Mouse (Mus musculus): ENCODE data around the gene Shq1. TPM values are rescaled to one million over a fixed set of nuclear protein-coding genes. Genes with fewer than 3 reads are reported as not detected.

The Shq1 gene
- polyA plus RNA-seq, 1 experiment from 2014 or later, result 8.5 TPM

GRCm38 (mm10) chr6:100700774-100701173 lies 29.8 kb upstream of the Shq1 start:
- no peaks in the 10 kb centered on the region for H3K9me3 ChIP-seq (ENCODE audit: control insufficient read depth, low read length)
- peaks cover 4 to 8% of the 10 kb centered on the region in 2 experiments; a peak in 3 of 4 replicates for H3K4me1 ChIP-seq (ENCODE audit: control insufficient read depth in 2 of 2, insufficient read depth in 2 of 2, low read length in 2 of 2)
- peaks cover 28% of the 10 kb centered on the region for H3K27me3 ChIP-seq (ENCODE audit: control insufficient read depth, insufficient read depth, low read length)
- H3K9ac ChIP-seq (ENCODE audit: low read length), result no peak overlapping the region
- no peak overlapping the region for H3K4me3 ChIP-seq (ENCODE audit: control insufficient read depth in 1 of 2, insufficient read depth in 1 of 2, low read depth in 1 of 2, low read length in 2 of 2)
- 55% methylated on average over 5 of the region's 5 CpGs for WGBS
- no peaks in the 10 kb centered on the region for H3K36me3 ChIP-seq (ENCODE audit: control insufficient read depth, insufficient read depth, low read length)
- no peak overlapping the region for H3K4me2 ChIP-seq (ENCODE audit: low read length)
- ATAC-seq (ENCODE audit: insufficient number of reproducible peaks, insufficient read depth, low FRiP score, low read depth), result no peak
- no peak overlapping the region for H3K27ac ChIP-seq (replicated peaks in 1 of 2; ENCODE audit: control insufficient read depth in 1 of 2, insufficient read depth in 1 of 2, low read depth in 2 of 2, low read length in 2 of 2)

GRCm38 (mm10) chr6:100699986-100700385 lies 29.0 kb upstream of the Shq1 start:
- Histone ChIP-seq H3K36me3 (ENCODE audit: control insufficient read depth, insufficient read depth, low read length) (no peaks in the 10 kb centered on the region), H3K27ac (replicated peaks in 1 of 2; ENCODE audit: control insufficient read depth in 1 of 2, insufficient read depth in 1 of 2, low read depth in 2 of 2, low read length in 2 of 2) (no peak overlapping the region), H3K4me3 (ENCODE audit: control insufficient read depth in 1 of 2, insufficient read depth in 1 of 2, low read depth in 1 of 2, low read length in 2 of 2) (no peak overlapping the region), H3K9ac (ENCODE audit: low read length) (no peak overlapping the region), H3K27me3 (ENCODE audit: control insufficient read depth, insufficient read depth, low read length) (peaks cover 20% of the 10 kb centered on the region; the same call in 1 of the 2 replicates), H3K4me1 (ENCODE audit: control insufficient read depth in 2 of 2, insufficient read depth in 2 of 2, low read length in 2 of 2) (peaks cover 0 to 5% of the 10 kb centered on the region in 2 experiments; a peak in 2 of 4 replicates), H3K9me3 (ENCODE audit: control insufficient read depth, low read length) (no peaks in the 10 kb centered on the region), H3K4me2 (ENCODE audit: low read length) (no peak overlapping the region)
- no peak for ATAC-seq (ENCODE audit: insufficient number of reproducible peaks, insufficient read depth, low FRiP score, low read depth)
- 74% methylated on average over 5 of the region's 5 CpGs for WGBS

- H3K27me3 ChIP-seq (ENCODE audit: control insufficient read depth, insufficient read depth, low read length), result no peaks in the 10 kb centered on the region
- H3K9ac ChIP-seq (ENCODE audit: low read length), result no peak overlapping the region
- no peak for ATAC-seq (ENCODE audit: insufficient number of reproducible peaks, insufficient read depth, low FRiP score, low read depth)
- WGBS, result 76% methylated on average over 2 of the region's 2 CpGs
- no peak overlapping the region for H3K27ac ChIP-seq (replicated peaks in 1 of 2; ENCODE audit: control insufficient read depth in 1 of 2, insufficient read depth in 1 of 2, low read depth in 2 of 2, low read length in 2 of 2)
- H3K4me1 ChIP-seq (ENCODE audit: control insufficient read depth in 2 of 2, insufficient read depth in 2 of 2, low read length in 2 of 2), result no peaks in the 10 kb centered on the region
- H3K36me3 ChIP-seq (ENCODE audit: control insufficient read depth, insufficient read depth, low read length), result no peaks in the 10 kb centered on the region
- H3K4me3 ChIP-seq (ENCODE audit: control insufficient read depth in 1 of 2, insufficient read depth in 1 of 2, low read depth in 1 of 2, low read length in 2 of 2), result no peak overlapping the region
- H3K9me3 ChIP-seq (ENCODE audit: control insufficient read depth, low read length), result 0 out of 2 replicates have a peak, but pooled peaks cover 4% of the 10 kb centered on the region
- H3K4me2 ChIP-seq (ENCODE audit: low read length), result no peak overlapping the region
Measured at GRCm38 (mm10) chr6:100686341-100686740, 15.4 kb upstream of the Shq1 start.

GRCm38 (mm10) chr6:100678636-100679035 lies 7.7 kb upstream of the Shq1 start:
- no peaks in the 10 kb centered on the region for H3K27me3 ChIP-seq (ENCODE audit: control insufficient read depth, insufficient read depth, low read length)

GRCm38 (mm10) chr6:100676461-100676860 lies 5.5 kb upstream of the Shq1 start:
- H3K4me3 ChIP-seq (ENCODE audit: control insufficient read depth in 1 of 2, insufficient read depth in 1 of 2, low read depth in 1 of 2, low read length in 2 of 2), result no peak overlapping the region
- H3K4me2 ChIP-seq (ENCODE audit: low read length), result no peak overlapping the region
- H3K27me3 ChIP-seq (ENCODE audit: control insufficient read depth, insufficient read depth, low read length), result no peaks in the 10 kb centered on the region
- no peak overlapping the region for H3K27ac ChIP-seq (replicated peaks in 1 of 2; ENCODE audit: control insufficient read depth in 1 of 2, insufficient read depth in 1 of 2, low read depth in 2 of 2, low read length in 2 of 2)
- no peak for ATAC-seq (ENCODE audit: insufficient number of reproducible peaks, insufficient read depth, low FRiP score, low read depth)
- no peaks in the 10 kb centered on the region for H3K9me3 ChIP-seq (ENCODE audit: control insufficient read depth, low read length)
- H3K9ac ChIP-seq (ENCODE audit: low read length), result no peak overlapping the region
- H3K4me1 ChIP-seq (ENCODE audit: control insufficient read depth in 2 of 2, insufficient read depth in 2 of 2, low read length in 2 of 2), result peaks cover 0 to 3% of the 10 kb centered on the region in 2 experiments; a peak in 2 of 4 replicates
- whole genome bisulfite sequencing, result 81% methylated on average over 6 of the region's 7 CpGs
- no peaks in the 10 kb centered on the region for H3K36me3 ChIP-seq (ENCODE audit: control insufficient read depth, insufficient read depth, low read length)

More at GRCm38 (mm10) chr6:100678636-100679035, 7.7 kb upstream of the Shq1 start:
- Histone ChIP-seq H3K9ac (ENCODE audit: low read length) (no peak overlapping the region), H3K4me3 (ENCODE audit: control insufficient read depth in 1 of 2, insufficient read depth in 1 of 2, low read depth in 1 of 2, low read length in 2 of 2) (no peak overlapping the region), H3K4me1 (ENCODE audit: control insufficient read depth in 2 of 2, insufficient read depth in 2 of 2, low read length in 2 of 2) (no peaks in the 10 kb centered on the region), H3K27ac (replicated peaks in 1 of 2; ENCODE audit: control insufficient read depth in 1 of 2, insufficient read depth in 1 of 2, low read depth in 2 of 2, low read length in 2 of 2) (no peak overlapping the region), H3K9me3 (ENCODE audit: control insufficient read depth, low read length) (no peaks in the 10 kb centered on the region), H3K4me2 (ENCODE audit: low read length) (no peak overlapping the region), H3K36me3 (ENCODE audit: control insufficient read depth, insufficient read depth, low read length) (no peaks in the 10 kb centered on the region)
- ATAC-seq (ENCODE audit: insufficient number of reproducible peaks, insufficient read depth, low FRiP score, low read depth), result no peak
- WGBS, result 88% methylated on average over 2 of the region's 2 CpGs

GRCm38 (mm10) chr6:100674974-100675373 lies 4.0 kb upstream of the Shq1 start:
- Histone ChIP-seq H3K9me3 (ENCODE audit: control insufficient read depth, low read length) (no peaks in the 10 kb centered on the region), H3K4me2 (ENCODE audit: low read length) (no peak overlapping the region), H3K4me1 (ENCODE audit: control insufficient read depth in 2 of 2, insufficient read depth in 2 of 2, low read length in 2 of 2) (peaks cover 0 to 9% of the 10 kb centered on the region in 2 experiments; a peak in 2 of 4 replicates), H3K27me3 (ENCODE audit: control insufficient read depth, insufficient read depth, low read length) (no peaks in the 10 kb centered on the region), H3K4me3 (ENCODE audit: control insufficient read depth in 1 of 2, insufficient read depth in 1 of 2, low read depth in 1 of 2, low read length in 2 of 2) (no peak overlapping the region), H3K9ac (ENCODE audit: low read length) (no peak overlapping the region), H3K27ac (replicated peaks in 1 of 2; ENCODE audit: control insufficient read depth in 1 of 2, insufficient read depth in 1 of 2, low read depth in 2 of 2, low read length in 2 of 2) (no peak overlapping the region), H3K36me3 (ENCODE audit: control insufficient read depth, insufficient read depth, low read length) (no peaks in the 10 kb centered on the region)
- WGBS, result 23% methylated on average over 6 of the region's 6 CpGs
- no peak for ATAC-seq (ENCODE audit: insufficient number of reproducible peaks, insufficient read depth, low FRiP score, low read depth)

- peaks cover 2 to 9% of the 10 kb centered on the region in 2 experiments; a peak in 2 of 4 replicates for H3K4me1 ChIP-seq (ENCODE audit: control insufficient read depth in 2 of 2, insufficient read depth in 2 of 2, low read length in 2 of 2)
- H3K9ac ChIP-seq (ENCODE audit: low read length), result peak overlapping the region; percentile 18; the same call in 1 of the 2 replicates
- WGBS, result 5% methylated on average over 7 of the region's 7 CpGs
- H3K27ac ChIP-seq (replicated peaks in 1 of 2; ENCODE audit: control insufficient read depth in 1 of 2, insufficient read depth in 1 of 2, low read depth in 2 of 2, low read length in 2 of 2), result no peak overlapping the region
- H3K4me2 ChIP-seq (ENCODE audit: low read length), result peak overlapping the region; percentile 91
- H3K4me3 ChIP-seq (ENCODE audit: control insufficient read depth in 1 of 2, insufficient read depth in 1 of 2, low read depth in 1 of 2, low read length in 2 of 2), result peak overlapping the region in 1 of 2 experiments; percentile 85; a peak in 2 of 4 replicates
- no peaks in the 10 kb centered on the region for H3K36me3 ChIP-seq (ENCODE audit: control insufficient read depth, insufficient read depth, low read length)
- H3K9me3 ChIP-seq (ENCODE audit: control insufficient read depth, low read length), result no peaks in the 10 kb centered on the region
- no peak for ATAC-seq (ENCODE audit: insufficient number of reproducible peaks, insufficient read depth, low FRiP score, low read depth)
- no peaks in the 10 kb centered on the region for H3K27me3 ChIP-seq (ENCODE audit: control insufficient read depth, insufficient read depth, low read length)
Measured at GRCm38 (mm10) chr6:100671401-100671800, 444 bp upstream of the Shq1 start.

- Histone ChIP-seq H3K4me2 (ENCODE audit: low read length) (peak overlapping the region; percentile 91), H3K27ac (replicated peaks in 1 of 2; ENCODE audit: control insufficient read depth in 1 of 2, insufficient read depth in 1 of 2, low read depth in 2 of 2, low read length in 2 of 2) (peak overlapping the region in 1 of 2 experiments; percentile 46; a peak in 2 of 4 replicates), H3K4me3 (ENCODE audit: control insufficient read depth in 1 of 2, insufficient read depth in 1 of 2, low read depth in 1 of 2, low read length in 2 of 2) (peak overlapping the region; percentile 60 to 85), H3K9ac (ENCODE audit: low read length) (peak overlapping the region; percentile 84), H3K36me3 (ENCODE audit: control insufficient read depth, insufficient read depth, low read length) (no peaks in the 10 kb centered on the region), H3K27me3 (ENCODE audit: control insufficient read depth, insufficient read depth, low read length) (no peaks in the 10 kb centered on the region), H3K9me3 (ENCODE audit: control insufficient read depth, low read length) (no peaks in the 10 kb centered on the region), H3K4me1 (ENCODE audit: control insufficient read depth in 2 of 2, insufficient read depth in 2 of 2, low read length in 2 of 2) (peaks cover 2 to 9% of the 10 kb centered on the region in 2 experiments; a peak in 2 of 4 replicates)
- ATAC-seq (ENCODE audit: insufficient number of reproducible peaks, insufficient read depth, low FRiP score, low read depth), result no peak
- WGBS, result under 1% methylated on average over 32 of the region's 32 CpGs
Measured at GRCm38 (mm10) chr6:100670370-100670841, 551 bp downstream of the Shq1 start.
